Mouse (Mus musculus): ENCODE data around the gene Ppm1l. TPM values are rescaled to one million over a fixed set of nuclear protein-coding genes. Genes with fewer than 3 reads are reported as not detected.

Ppm1l gene
- total RNA-seq, 2 experiments from 2014 or later, result 31.5 to 39.7 TPM

DNA sequence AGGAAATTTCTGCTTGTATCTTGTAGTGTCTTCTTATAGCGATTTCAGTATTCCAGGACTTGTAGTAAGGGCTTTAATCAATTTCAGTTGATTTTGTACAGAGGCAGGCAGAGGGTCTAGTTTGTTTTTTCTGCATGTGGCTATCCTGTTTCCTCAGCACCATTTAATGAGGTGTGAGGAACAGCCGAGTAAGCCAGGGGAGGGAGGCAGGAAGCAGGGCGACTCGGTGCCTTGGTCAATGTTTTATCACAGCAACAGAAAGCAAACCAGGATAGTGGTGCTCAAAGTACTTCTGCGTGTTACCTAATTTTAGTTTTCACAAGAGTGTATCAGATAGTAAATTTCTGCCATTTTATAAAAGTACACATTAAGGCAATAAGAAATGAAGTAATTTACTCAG is 13.2 kb downstream of the Ppm1l start:
- DNase-seq (ENCODE audit: low spot score in 2 of 2), result no peak

DNA sequence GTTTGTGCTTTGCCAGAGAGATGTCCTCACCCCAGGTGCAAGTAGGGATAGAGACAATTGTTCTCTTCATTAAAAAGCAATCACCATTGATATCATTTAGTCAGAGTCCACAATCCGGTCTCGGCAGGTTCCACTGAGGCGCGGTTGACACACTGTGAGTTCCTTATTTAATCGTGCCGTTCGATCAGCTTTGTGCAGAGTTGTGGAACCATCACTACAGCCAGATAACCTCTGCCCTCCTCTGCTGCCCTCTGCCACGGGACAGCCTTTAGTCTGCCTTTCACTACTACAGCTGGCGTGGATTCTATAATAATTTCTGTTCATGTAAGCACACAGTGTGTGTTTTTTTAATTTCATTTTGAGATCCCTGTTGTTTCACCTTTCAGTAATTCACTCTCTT is 17.2 kb downstream of the Ppm1l start:
- DNase-seq (ENCODE audit: low spot score in 2 of 2), result no peak

DNA sequence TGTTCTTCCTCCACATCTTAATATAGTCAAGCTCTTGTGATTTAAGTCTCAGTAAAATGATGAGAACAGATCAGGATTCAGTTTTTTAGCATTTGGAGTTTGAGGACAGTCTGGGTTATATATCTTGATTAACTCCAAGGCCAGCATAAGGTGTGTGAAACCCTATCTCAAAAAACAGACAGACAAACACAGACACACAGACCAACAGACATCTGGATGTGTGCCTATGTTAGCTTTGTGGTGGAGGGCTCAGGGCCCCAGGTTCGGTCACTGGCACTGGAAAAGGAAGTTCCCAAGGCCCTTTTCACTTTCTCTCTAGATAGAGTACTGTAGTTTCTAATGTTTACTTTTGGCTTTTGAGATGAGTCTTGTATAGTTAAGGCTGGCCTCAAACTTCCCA is 23.8 kb downstream of the Ppm1l start:
- DNase-seq (ENCODE audit: low spot score in 2 of 2), result no peak

DNA sequence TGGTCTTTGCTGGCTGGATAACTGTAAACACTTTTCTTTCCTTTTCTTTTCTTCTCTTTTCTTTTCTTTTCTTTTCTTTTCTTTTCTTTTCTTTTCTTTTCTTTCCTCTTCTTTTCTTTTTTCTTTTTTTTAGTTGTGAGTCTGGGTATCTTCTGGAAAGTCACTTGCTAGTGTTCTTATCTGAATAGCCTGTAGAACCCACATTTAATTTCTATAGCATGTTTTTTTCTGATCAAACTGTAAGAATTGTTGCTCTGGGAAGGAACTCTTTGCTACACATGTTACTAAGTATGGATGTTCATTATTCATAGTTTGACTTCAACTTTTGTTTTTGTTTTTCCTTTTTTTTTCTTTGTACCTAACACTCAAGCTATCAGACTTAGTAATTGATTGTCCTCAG is 24.3 kb downstream of the Ppm1l start:
- no peak for DNase-seq (ENCODE audit: low spot score in 2 of 2)

DNA sequence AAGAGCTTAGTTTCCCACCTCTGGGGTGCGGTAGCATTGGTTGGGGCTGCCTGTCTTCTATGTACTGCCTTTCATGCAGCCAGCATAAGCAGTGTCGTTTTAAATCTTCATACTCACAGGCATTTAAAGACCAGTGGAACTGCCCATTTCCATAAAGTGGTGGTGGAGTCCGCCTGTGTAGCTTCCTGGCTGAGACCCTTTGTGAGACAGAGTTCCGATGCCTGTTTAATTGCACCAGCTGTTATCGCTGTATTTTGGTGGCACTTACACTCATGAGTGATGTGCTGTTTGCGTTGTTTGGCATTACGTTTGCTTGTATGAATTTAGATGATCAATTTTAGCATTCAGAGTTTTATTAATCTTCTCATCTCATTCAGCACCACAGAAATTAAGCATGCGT is 24.9 kb downstream of the Ppm1l start:
- no peak for DNase-seq (ENCODE audit: low spot score in 2 of 2)

DNA sequence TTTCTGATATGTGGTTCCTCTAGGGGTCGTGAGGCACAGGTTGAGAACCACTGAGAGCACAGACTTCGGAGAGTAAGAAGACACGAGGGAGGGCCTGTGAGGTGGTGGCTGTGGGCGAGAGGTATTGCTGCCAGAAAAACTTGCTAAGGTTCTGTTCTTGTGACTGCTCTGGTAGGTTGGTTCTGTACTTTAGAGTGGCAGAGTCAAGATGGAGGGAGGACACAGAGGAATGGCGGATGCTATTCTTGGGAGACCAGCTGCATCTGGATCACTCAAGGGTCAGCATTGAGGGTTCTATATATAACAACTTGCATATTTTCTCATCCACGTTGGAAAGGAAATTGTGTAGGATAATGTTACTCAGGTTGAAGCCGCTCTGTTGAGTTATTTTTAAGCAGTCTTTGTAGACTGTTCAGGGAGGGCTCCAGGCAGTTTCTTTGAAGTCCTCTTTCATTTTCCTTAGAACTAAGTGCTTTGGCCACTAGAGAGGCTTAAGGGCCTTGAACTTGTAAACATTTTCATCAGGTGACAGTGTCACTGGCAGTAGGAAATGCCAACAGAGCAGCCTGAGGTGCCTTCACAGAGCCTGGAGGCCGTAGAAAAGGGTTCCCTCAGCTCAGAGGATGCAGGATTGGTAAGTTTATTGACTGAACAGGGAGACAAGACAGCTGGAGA is 25.7 kb downstream of the Ppm1l start:
- DNase-seq (ENCODE audit: low spot score in 2 of 2), result no peak

DNA sequence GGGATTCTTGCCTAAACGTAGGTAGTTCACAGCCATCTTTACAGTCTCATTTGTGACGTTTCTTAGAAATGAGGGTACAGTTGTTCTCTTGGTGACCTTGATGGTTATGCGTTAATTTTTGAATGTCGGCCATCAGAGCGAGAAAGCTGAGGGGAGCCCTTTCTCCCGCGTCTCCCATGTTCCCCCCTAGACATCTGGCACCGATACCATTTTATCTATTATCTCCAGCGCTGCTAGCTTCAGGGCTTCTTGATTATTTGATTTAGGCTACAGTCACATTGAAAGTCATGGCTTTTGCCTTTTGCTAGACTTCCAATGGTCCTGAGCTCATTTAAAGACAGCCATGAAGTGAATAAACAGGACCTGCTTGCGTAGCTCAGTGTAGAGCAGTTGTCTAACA is 26.5 kb downstream of the Ppm1l start:
- DNase-seq (ENCODE audit: low spot score in 2 of 2), result no peak

DNA sequence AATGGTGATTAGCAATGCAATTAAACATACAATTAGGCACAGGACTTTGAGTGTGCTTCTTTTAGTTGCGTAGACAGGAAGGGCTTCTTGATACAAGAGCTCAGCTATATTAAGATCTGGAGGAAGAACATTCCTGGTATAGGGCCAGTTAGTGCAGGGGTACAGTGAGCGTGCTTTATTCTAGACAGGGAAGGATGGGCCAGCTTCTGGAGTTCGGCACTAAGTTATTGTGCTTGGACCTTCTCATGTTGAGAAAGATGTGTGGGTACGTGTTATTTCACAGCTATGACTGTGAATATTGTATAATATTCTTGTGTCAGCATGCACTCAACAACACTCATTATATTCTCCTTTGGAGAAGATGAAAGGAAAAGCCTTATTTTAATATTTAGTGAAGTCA is 29.9 kb downstream of the Ppm1l start:
- DNase-seq (ENCODE audit: low spot score in 2 of 2), result no peak

DNA sequence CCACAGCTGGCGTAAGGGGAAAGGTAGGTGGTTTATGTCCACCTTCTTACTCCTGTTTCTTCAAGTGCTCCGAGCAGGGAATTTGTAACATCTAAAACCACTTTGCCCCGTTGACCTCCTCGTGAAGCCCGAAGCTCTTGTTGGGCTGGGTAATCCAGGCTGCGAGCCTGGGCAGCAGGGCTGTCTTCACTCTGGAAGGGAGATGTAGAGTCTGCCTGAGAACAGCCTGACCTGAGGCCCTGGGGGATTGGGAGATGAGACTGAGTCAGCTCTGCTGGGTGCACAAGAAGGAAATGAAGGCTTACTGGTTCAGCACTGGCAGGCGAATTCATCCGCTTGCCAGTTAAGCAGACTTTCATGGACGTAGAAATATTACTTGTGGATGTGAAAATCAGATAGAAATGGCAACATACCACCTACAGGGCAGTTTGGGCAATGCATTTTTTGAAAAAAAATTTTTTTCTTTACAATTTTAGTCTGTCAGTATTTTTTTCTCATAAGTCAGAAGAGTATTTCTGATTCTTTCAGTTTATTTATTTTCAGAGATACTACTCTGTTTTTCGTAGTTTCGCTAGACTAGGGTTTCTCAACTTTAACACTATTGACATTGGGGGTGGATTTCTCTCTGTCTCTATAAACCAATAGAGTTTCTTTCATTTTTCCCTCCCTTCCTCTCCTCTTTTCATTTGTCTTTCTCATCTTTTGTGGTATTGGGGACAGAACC is 31.7 kb downstream of the Ppm1l start:
- DNase-seq (ENCODE audit: low spot score in 2 of 2), result no peak

DNA sequence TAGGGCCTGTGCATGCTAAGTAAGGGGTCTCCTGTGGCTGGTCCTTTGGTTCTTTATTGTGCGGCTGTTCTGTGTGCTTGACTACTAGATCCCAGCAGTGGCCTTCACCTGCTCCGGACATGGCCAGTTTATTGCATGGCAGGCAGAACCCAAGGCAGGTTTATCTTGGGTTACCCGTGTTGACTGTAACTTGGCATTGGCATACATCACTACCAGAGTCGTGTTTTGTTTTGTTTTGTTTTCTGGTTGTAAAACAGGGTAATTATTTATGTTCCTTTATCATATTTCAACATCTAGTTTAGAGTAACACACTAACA is 32.2 kb downstream of the Ppm1l start:
- no peak for DNase-seq (ENCODE audit: low spot score in 2 of 2)

DNA sequence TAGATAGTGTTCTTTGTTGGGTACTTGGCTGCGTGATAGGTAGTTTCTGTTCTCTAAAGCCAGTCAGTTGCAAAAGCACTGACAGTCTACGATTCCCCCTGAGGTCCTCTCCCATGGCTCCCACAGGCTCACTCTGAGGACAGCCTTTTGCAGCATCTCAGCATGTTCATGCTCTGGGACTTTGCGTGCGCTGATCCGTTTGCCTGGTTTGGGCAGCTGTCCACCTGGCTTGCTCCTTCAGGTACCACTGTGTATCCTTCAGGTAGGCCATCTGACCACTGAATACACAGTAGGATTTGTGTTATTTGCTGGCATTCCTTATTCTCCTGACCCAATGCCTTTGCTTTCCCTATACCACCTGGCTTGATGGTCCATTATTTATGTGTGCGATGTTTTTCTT is 33.3 kb downstream of the Ppm1l start:
- DNase-seq (ENCODE audit: low spot score in 2 of 2), result no peak

DNA sequence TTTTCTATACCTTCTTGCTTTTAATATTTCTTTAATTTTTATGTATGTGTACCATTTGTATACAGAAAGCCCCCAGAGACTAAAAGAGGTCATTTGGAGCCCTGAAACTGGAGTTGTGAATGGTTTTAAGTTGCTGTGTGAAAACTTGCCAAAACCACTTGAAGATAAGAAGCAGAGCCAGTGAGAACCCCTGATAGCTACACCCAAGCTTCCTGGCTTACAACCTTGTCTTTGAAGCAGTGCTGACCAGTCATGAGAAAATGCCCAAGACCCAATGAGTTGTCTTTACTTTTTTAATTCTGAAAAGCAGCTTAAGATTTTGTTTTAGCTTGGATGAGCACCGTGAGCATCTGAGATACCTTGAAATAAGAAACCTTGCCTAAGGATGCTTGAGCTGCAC is 35.5 kb downstream of the Ppm1l start:
- no peak for DNase-seq (ENCODE audit: low spot score in 2 of 2)

DNA sequence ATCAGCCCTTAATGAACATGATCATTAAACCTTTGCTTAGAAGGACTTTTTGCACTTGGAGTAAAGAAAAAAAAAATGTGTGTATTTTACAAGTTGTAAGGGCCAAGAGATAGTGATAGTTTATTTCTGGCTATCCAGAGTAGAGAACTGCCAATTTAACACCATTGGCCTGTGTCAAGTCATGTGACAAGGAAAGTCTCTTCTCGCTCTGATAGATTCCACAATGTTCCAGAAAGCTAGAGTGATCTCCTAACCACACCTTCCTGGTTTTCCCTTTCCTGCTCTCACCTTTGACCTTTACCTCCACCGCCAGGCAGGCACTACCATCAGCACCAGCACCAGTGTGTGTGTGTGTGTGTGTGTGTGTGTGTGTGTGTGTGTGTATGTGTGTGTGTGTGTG is 38.0 kb downstream of the Ppm1l start:
- no peak for DNase-seq (ENCODE audit: low spot score in 2 of 2)

DNA sequence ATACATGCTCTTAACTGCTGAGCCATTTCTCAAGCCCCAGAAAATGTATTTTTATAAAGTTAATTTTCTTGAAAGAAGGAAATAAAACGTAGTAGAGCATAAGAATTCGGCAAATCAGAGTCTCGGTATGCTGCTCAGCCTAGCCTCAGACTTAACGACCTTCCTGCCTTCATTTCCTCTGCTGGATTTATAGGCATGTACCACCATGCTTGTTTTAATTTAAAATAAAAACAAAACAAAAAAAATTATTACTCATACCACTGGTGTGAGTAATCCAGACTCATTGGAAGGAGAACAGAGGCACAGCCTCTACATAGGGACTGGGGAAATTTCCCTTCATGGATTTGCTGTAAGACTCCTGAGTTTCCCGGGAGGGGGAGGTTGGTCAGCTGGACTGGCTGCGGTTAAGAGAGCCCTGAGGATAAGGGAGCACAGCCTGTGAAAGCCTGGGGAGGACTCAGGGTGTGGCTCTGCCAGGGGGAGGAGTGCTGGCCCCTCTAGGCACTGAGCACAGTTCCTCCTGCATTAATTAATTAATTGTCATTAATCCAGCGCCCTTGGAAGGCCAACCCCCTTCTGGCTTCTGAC is 39.5 kb downstream of the Ppm1l start:
- no peak for DNase-seq (ENCODE audit: low spot score in 2 of 2)

DNA sequence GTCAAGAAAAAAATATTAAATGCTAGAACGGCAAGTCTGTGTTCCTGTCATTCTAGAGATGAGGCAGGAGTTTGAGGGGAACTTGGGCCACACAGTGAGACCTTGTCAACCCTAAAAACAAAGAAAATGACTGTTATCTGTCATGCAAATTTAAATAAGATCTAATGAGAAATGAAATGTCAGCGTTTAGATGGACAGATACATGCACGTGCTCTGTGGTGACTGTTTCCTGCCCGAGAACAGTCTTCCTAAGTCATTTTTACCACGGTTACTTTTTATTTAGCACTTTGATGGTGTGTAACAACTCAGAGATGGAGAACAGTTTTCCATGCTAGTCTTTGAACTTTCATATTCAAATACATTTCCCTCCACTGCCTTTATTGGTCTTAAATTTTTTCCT is 40.1 kb downstream of the Ppm1l start:
- DNase-seq (ENCODE audit: low spot score in 2 of 2), result no peak

DNA sequence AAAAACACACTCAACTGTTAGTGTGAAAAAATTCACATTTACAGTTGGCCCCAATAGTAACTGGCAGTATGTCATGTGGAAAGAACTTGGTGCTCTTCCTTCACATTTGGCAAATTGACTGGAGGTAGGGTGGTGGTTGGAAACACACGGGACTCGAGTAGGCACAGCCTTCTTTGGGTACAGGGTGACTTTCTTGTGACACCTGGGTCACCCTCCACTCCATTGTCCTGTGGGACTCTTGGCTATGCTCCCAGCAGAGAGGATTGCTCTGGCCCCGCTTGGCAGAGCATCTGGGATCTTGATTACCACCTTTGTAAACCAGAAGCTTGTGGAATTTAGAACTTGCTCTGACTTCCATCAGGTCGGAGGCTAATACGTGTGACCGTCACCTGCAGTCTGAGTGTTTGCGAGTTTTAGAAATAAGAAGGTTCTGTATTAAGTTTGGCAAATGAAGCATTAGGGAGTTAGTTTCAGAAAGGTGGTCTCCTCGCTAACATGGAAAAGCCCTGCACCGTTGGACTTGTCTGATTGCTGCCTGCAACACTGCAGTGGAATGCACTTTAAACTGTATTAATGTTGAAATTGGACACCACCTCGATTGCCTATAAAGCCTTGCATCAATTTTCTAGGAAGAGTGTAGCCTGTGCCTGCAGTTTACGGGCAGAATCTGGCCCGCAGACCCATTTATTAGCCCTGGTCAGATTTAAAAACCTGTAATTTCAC is 41.4 kb downstream of the Ppm1l start:
- no peak for DNase-seq (ENCODE audit: low spot score in 2 of 2)

DNA sequence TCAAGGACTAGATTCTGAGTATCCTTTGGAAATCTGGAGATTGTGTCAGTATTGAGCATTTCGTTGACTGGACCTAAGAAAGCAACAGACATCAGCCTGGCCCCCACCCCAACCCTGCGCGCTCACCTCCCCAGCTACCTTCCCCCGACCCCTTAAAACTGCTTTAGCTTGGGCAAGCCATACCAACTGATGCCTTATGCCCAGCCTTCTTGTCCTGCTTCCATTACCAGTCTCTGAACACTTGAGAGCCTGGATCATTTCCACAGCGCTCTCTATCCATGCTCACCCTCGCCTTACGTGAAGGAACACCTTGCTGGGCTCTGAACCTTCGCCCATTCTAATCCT is 41.9 kb downstream of the Ppm1l start:
- no peak for DNase-seq (ENCODE audit: low spot score in 2 of 2)

DNA sequence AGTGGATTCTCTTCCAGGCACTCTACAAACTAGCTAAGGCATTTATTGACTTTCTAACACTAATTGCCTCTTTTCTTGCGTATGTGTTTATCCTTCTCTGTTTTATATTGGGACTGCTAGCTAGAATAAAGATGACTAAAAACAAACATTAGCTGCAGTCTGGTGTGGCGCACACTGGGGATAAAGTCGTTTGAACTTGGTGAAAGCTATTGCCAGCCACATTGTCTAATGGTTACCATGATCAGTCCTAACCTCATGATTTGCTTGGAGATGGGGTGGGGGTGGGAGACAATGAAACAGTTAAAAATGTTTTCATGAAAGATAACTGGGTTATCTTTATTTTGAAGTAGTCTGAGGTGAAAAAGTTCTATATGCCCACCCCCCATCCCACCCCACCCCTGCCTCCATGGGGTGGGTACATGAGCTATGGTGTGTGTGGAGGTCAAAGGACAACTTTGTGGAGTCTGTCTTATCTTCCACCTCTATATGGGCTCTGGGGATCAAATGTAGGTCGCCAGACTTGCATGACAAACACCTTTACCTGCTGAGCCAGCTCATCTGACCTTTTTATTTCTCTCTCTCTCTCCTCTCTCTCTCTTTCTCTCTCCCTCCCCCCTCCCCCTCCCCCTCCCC is 43.7 kb downstream of the Ppm1l start:
- DNase-seq (ENCODE audit: low spot score in 2 of 2), result no peak

DNA sequence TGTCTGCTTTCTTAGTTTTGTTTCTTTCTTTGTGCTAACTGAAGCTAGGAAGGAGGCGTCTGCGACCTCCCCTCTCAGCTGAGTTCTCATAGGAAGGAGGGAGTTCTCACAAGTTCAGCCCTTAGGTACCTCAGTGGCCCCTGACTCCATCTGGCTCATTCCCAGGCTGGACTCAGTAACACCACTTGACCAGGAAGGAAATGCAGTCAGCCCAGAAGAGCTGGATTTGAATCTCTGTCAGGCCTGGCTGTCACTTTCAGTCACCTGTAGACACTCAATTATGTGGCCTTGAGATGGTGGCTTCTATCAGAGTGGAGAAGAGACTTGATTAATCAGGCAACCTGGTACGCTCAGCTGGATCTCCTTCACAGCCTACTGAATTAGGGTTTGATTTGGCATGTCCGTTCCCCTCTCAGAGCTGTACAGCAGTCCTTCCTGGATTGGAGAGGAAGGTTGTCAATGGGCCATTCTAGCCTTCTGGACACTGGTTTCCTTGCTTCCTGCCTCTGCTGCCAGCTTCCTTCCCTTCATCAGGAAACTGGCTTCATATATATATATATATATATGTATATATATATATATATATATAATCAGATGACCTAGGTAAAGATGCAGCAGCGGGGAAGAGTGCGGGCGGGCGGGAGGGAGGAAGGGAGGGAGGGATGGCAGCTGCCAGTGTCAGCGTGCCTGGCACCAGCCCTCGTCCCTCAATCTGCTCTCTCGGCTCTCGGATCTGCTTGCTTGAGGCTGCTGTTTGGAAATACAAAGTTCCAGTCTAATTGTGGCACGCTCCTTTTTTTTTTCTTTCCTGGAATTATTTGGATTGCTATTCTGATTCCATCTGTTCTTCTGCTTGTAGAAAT is 45.1 kb downstream of the Ppm1l start:
- DNase-seq (ENCODE audit: low spot score in 2 of 2), result no peak

DNA sequence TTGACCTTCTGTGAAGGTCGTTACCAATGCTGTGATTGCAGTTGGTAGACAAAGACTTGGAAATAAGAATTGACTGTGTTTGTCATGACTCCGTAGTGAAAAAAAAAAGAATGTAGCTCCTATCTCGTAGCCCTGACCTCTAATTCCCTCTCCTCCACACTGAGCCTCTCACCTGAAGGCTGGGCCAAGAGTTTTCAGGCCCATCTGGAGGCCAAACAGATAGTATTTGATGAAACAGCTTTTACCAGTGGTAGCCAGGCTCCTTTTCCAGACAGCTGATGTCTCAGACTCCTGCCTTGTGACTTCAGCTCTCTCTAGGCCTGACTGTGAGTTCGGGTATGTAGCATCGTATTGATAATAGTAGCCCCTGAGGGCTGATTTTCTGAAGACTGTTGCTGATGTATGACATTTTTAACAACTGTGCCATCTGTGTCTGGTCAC is 45.7 kb downstream of the Ppm1l start:
- DNase-seq (ENCODE audit: low spot score in 2 of 2), result no peak

DNA sequence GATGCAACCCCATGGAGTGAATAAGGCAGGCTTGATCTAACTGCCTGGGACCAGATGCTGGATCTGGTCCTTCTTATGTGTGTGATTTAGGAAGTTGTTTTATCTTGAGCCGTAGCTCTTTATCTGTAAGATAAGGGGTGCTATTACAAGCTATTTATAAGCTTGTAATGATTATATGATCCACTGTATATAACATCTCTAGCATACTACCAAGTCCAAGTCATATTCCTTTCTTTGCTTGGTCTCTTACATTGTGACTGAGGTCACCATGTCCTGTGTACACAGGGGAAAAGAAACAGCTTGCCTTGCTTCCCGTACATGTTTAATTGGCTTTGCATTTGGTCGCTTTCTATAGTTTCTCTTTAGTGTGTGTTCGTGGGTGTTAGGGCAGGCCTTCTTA is 46.2 kb downstream of the Ppm1l start:
- no peak for DNase-seq (ENCODE audit: low spot score in 2 of 2)
